Mouse (Mus musculus) heart, adult 2 months (tissue): ENCODE measurements around the gene Gart.

Source experiments
- CTCF ChIP-seq: fragments of 200-600 bp; IDR thresholded peaks from 2 replicates; pipeline ENCODE4 v1.8.1; 2022; ENCODE audit warnings: antibody characterized with exemption, mild to moderate bottlenecking, moderate library complexity
- POLR2A ChIP-seq: fragments of 200-500 bp; IDR thresholded peaks from 2 replicates; pipeline ENCODE4 v1.6.1; 2011; ENCODE audit warnings: mild to moderate bottlenecking, low read depth, low read length, control low read depth; ENCODE audit not compliant: insufficient read depth

- no peak for TF ChIP-seq POLR2A
- TF ChIP-seq CTCF, result no peak
Measured at GRCm38 (mm10) chr16:91630584-91630983, 16.2 kb downstream of the Gart start.
